Mouse (Mus musculus) right cerebral cortex, postnatal 10 days (tissue): ENCODE data around the gene Pspc1.
"Not testable (repeated sequence)": the region's sequence is repeated elsewhere in the genome, so short reads cannot be mapped to it uniquely, and the experiment has no call there.

Experiments
- DNase-seq, 2 experiments: peaks; one replicate each; pipeline ENCODE4 v3.0.0; 2021; ENCODE audit warnings: low spot score in 2 of 2

Gene Pspc1

GRCm38 (mm10) chr14:56778200-56778932, at the start of gene Pspc1:
Gene Pspc1, minus strand, starts transcription at chr14:56778316.
- peak; percentile 98 for DNase-seq

- no peak for DNase-seq
Measured at GRCm38 (mm10) chr14:56824562-56824961, 46.4 kb upstream of the Pspc1 start.

- no peak for DNase-seq
Measured at GRCm38 (mm10) chr14:56817616-56818015, 39.5 kb upstream of the Pspc1 start.

- no peak for DNase-seq
Measured at GRCm38 (mm10) chr14:56817131-56817530, 39.0 kb upstream of the Pspc1 start.

GRCm38 (mm10) chr14:56816541-56816940, 38.4 kb upstream of the Pspc1 start:
- no peak for DNase-seq

- peak; percentile 85 to 90 for DNase-seq
Measured at GRCm38 (mm10) chr14:56812520-56813036, 34.5 kb upstream of the Pspc1 start.

GRCm38 (mm10) chr14:56811701-56812339, 33.7 kb upstream of the Pspc1 start, which contains the start of gene Zmym5:
Gene Zmym5, minus strand, starts transcription at chr14:56811716.
- DNase-seq, result peak; percentile 95 to 97

GRCm38 (mm10) chr14:56810781-56811690, 32.9 kb upstream of the Pspc1 start:
- peak; percentile 35 to 43 for DNase-seq

GRCm38 (mm10) chr14:56793243-56793642, 15.1 kb upstream of the Pspc1 start:
- peak; percentile 50 to 53 for DNase-seq

- no peak for DNase-seq
Measured at GRCm38 (mm10) chr14:56784575-56784974, 6.5 kb upstream of the Pspc1 start.

- DNase-seq, result no peak
Measured at GRCm38 (mm10) chr14:56778933-56779300, 801 bp upstream of the Pspc1 start.

- peak; percentile 75 to 79 for DNase-seq
Measured at GRCm38 (mm10) chr14:56777360-56778136, 568 bp downstream of the Pspc1 start.

GRCm38 (mm10) chr14:56776571-56777238, 1.4 kb downstream of the Pspc1 start:
- no peak for DNase-seq

- DNase-seq, result no peak
Measured at GRCm38 (mm10) chr14:56775416-56775815, 2.7 kb downstream of the Pspc1 start.

- not testable (repeated sequence) for DNase-seq
Measured at GRCm38 (mm10) chr14:56766438-56766837, 11.7 kb downstream of the Pspc1 start.

- not testable (repeated sequence) for DNase-seq
Measured at GRCm38 (mm10) chr14:56765117-56765516, 13.0 kb downstream of the Pspc1 start.

- DNase-seq, result no peak
Measured at GRCm38 (mm10) chr14:56751282-56751681, 26.8 kb downstream of the Pspc1 start.

- no peak for DNase-seq
Measured at GRCm38 (mm10) chr14:56740175-56740574, 37.9 kb downstream of the Pspc1 start.

GRCm38 (mm10) chr14:56726493-56726892, 51.6 kb downstream of the Pspc1 start:
- no peak for DNase-seq

GRCm38 (mm10) chr14:56705687-56706086, 72.4 kb downstream of the Pspc1 start:
- no peak for DNase-seq

- DNase-seq, result no peak
Measured at GRCm38 (mm10) chr14:56702644-56703043, 75.5 kb downstream of the Pspc1 start.
